Mouse (Mus musculus): ENCODE measurements around the gene Gm14399.
"Not testable (repeated sequence)": the region's sequence is repeated elsewhere in the genome, so short reads cannot be mapped to it uniquely, and the experiment has no call there.

GRCm38 (mm10) chr2:175172906-175173595, 31.2 kb upstream of the Gm14399 start:
- TF ChIP-seq GATA1 (IDR thresholded peaks at IDR 0.05; ENCODE audit: borderline replicate concordance, low read length); FLI1 (IDR thresholded peaks at IDR 0.05; ENCODE audit: low read length): not testable (repeated sequence)

All from megakaryocyte, embryonic 14.5 days (primary cell).